Mouse (Mus musculus): ENCODE data around the gene Rplp1.

Rplp1 gene

GRCm38 (mm10) chr9:61914203-61914916, at the start of gene Rplp1:
Rplp1 (minus strand) TSS chr9:61914542.
- peak; percentile 97 for DNase-seq

GRCm38 (mm10) chr9:61963356-61963755, 49.0 kb upstream of the Rplp1 start:
- DNase-seq = no peak

GRCm38 (mm10) chr9:61961181-61961580, 46.8 kb upstream of the Rplp1 start:
- peak; percentile 20 for DNase-seq

GRCm38 (mm10) chr9:61960753-61961152, 46.4 kb upstream of the Rplp1 start:
- DNase-seq = peak; percentile 54

- DNase-seq = no peak
Observed at GRCm38 (mm10) chr9:61959921-61960569, 45.7 kb upstream of the Rplp1 start.

- no peak for DNase-seq
Observed at GRCm38 (mm10) chr9:61954707-61955106, 40.4 kb upstream of the Rplp1 start.

GRCm38 (mm10) chr9:61952241-61952640, 37.9 kb upstream of the Rplp1 start:
- DNase-seq = no peak

GRCm38 (mm10) chr9:61947402-61948346, 33.3 kb upstream of the Rplp1 start:
- DNase-seq = peak; percentile 82

- DNase-seq = peak; percentile 99
Observed at GRCm38 (mm10) chr9:61946623-61947401, 32.5 kb upstream of the Rplp1 start, which contains the start of gene Kif23. Kif23 (minus strand) TSS chr9:61946774.

GRCm38 (mm10) chr9:61945973-61946611, 31.8 kb upstream of the Rplp1 start:
- DNase-seq = peak; percentile 84

GRCm38 (mm10) chr9:61941054-61941453, 26.7 kb upstream of the Rplp1 start:
- DNase-seq = no peak

- no peak for DNase-seq
Observed at GRCm38 (mm10) chr9:61933333-61933732, 19.0 kb upstream of the Rplp1 start.

- no peak for DNase-seq
Observed at GRCm38 (mm10) chr9:61932009-61932408, 17.7 kb upstream of the Rplp1 start.

GRCm38 (mm10) chr9:61925086-61925660, 10.8 kb upstream of the Rplp1 start:
- peak; percentile 61 for DNase-seq

GRCm38 (mm10) chr9:61920331-61920730, 6.0 kb upstream of the Rplp1 start:
- DNase-seq = no peak

- no peak for DNase-seq
Observed at GRCm38 (mm10) chr9:61919464-61919863, 5.1 kb upstream of the Rplp1 start.

- no peak for DNase-seq
Observed at GRCm38 (mm10) chr9:61917436-61917835, 3.1 kb upstream of the Rplp1 start.

- no peak for DNase-seq
Observed at GRCm38 (mm10) chr9:61916986-61917385, 2.6 kb upstream of the Rplp1 start.

- no peak for DNase-seq
Observed at GRCm38 (mm10) chr9:61915393-61916005, 1.2 kb upstream of the Rplp1 start.

- DNase-seq = no peak
Observed at GRCm38 (mm10) chr9:61914917-61915300, 567 bp upstream of the Rplp1 start.

All from thymus, postnatal 14 days (tissue).